Mouse (Mus musculus) liver, embryonic 11.5 days (tissue): ENCODE results near the gene C1qtnf2. TPM values are rescaled to one million over a fixed set of nuclear protein-coding genes. Genes with fewer than 3 reads are reported as not detected.

Source experiments
- ATAC-seq: fragments of 200-750 bp; cut with Nextera tagmentation; replicated peaks from 2 replicates; pipeline ENCODE4 v1.8.0; 2017; ENCODE audit warnings: moderate number of reproducible peaks, mild to moderate bottlenecking, moderate TSS enrichment, moderate library complexity; ENCODE audit not compliant: low FRiP score
- DNase-seq: peaks from one replicate; pipeline ENCODE4 v3.0.0-alpha.2; 2017; ENCODE audit warnings: low spot score
- H3K27ac ChIP-seq: fragments of 300-500 bp; sonication (generic); 2 replicates; pipeline ENCODE4 v1.5.1; 2014; ENCODE audit warnings: mild to moderate bottlenecking, low read depth, low read length, control low read depth
- H3K27me3 ChIP-seq: fragments of 300-500 bp; sonication (generic); replicated peaks from 2 replicates; pipeline ENCODE4 v1.6.1; 2014; ENCODE audit warnings: low read length, mixed read lengths; ENCODE audit not compliant: control insufficient read depth, insufficient read depth
- H3K36me3 ChIP-seq: fragments of 300-500 bp; sonication (generic); 2 replicates; pipeline ENCODE4 v1.6.1; 2014; ENCODE audit warnings: mild to moderate bottlenecking, low read length, moderate library complexity, mixed read lengths; ENCODE audit not compliant: control insufficient read depth, insufficient read depth
- H3K4me1 ChIP-seq: fragments of 300-500 bp; sonication (generic); replicated peaks from 2 replicates; pipeline ENCODE4 v1.6.1; 2014; ENCODE audit warnings: low read length, mixed read lengths; ENCODE audit not compliant: control insufficient read depth, insufficient read depth
- H3K4me2 ChIP-seq: fragments of 300-500 bp; sonication (generic); 2 replicates; pipeline ENCODE4 v1.6.1; 2014; ENCODE audit warnings: mild to moderate bottlenecking, control low read depth, moderate library complexity
- H3K4me3 ChIP-seq: fragments of 300-500 bp; sonication (generic); 2 replicates; pipeline ENCODE4 v1.5.1; 2014; ENCODE audit warnings: low read depth, low read length, control low read depth
- H3K9ac ChIP-seq: fragments of 300-500 bp; sonication (generic); 2 replicates; pipeline ENCODE4 v1.6.1; 2014; ENCODE audit warnings: low read depth, low read length, control low read depth
- H3K9me3 ChIP-seq: fragments of 300-500 bp; sonication (generic); 2 replicates; pipeline ENCODE4 v1.6.1; 2016; ENCODE audit warnings: low read length, inconsistent platforms, mixed read lengths; ENCODE audit not compliant: control insufficient read depth
- WGBS: fragments of 180-500 bp; shearing (Covaris S2); extraction: QIAGEN DNeasy Blood & Tissue Kit; methylation state at CpG from one replicate; pipeline ENCODE4 v1.1.7; 2014; 5-methylcytosine and 5-hydroxymethylcytosine counted together
- polyA plus RNA-seq: library from polyadenylated mRNA; unstranded; fragments of >200 nt; fragmentation: Nextera tagmentation; extraction: Ambion mirVana; gene quantifications from 2 replicates; pipeline ENCODE4 v1.2.1, GENCODE M21; 2014

The C1qtnf2 gene
- polyA plus RNA-seq, 1 experiment from 2014 or later, result 0.82 TPM

GRCm38 (mm10) chr11:43492663-43493062 lies 18.6 kb downstream of the C1qtnf2 start:
- Histone ChIP-seq H3K36me3 (no peaks in the 10 kb centered on the region), H3K4me3 (no peak overlapping the region), H3K9me3 (no peaks in the 10 kb centered on the region), H3K27ac (no peak overlapping the region), H3K4me1 (no peaks in the 10 kb centered on the region), H3K4me2 (no peak overlapping the region), H3K9ac (no peak overlapping the region), H3K27me3 (no peaks in the 10 kb centered on the region)
- WGBS, result 31% methylated on average over 7 of the region's 7 CpGs
- ATAC-seq, result peak; percentile 30; the same call in 1 of the 2 replicates
- peak; percentile 66 for DNase-seq

GRCm38 (mm10) chr11:43493815-43494409 lies 19.8 kb downstream of the C1qtnf2 start:
- Histone ChIP-seq H3K36me3 (no peaks in the 10 kb centered on the region), H3K27me3 (no peaks in the 10 kb centered on the region), H3K4me3 (no peak overlapping the region), H3K27ac (no peak overlapping the region), H3K4me2 (no peak overlapping the region), H3K4me1 (no peaks in the 10 kb centered on the region), H3K9me3 (peaks cover 3% of the 10 kb centered on the region; the same call in 1 of the 2 replicates), H3K9ac (no peak overlapping the region)
- DNase-seq (peak; percentile 72), ATAC-seq (peak; percentile 42; the same call in 1 of the 2 replicates)
- 20% methylated on average over 6 of the region's 6 CpGs for WGBS

- ATAC-seq (no peak; the same call in 1 of the 2 replicates), DNase-seq (no peak)
Observed at GRCm38 (mm10) chr11:43495037-43495436, 21.0 kb downstream of the C1qtnf2 start.

GRCm38 (mm10) chr11:43495532-43495931 lies 21.5 kb downstream of the C1qtnf2 start:
- Histone ChIP-seq H3K27me3 (no peaks in the 10 kb centered on the region), H3K27ac (no peak overlapping the region), H3K4me2 (no peak overlapping the region), H3K4me3 (no peak overlapping the region), H3K4me1 (no peaks in the 10 kb centered on the region), H3K36me3 (no peaks in the 10 kb centered on the region), H3K9me3 (peaks cover 3% of the 10 kb centered on the region; the same call in 1 of the 2 replicates), H3K9ac (no peak overlapping the region)
- 59% methylated on average over 3 of the region's 3 CpGs for whole genome bisulfite sequencing
- DNase-seq, result no peak
- no peak for ATAC-seq

More at GRCm38 (mm10) chr11:43495037-43495436, 21.0 kb downstream of the C1qtnf2 start:
- WGBS, result 53% methylated on average over 8 of the region's 8 CpGs
- Histone ChIP-seq H3K27me3 (no peaks in the 10 kb centered on the region), H3K4me2 (no peak overlapping the region), H3K36me3 (no peaks in the 10 kb centered on the region), H3K9ac (no peak overlapping the region), H3K4me3 (no peak overlapping the region), H3K4me1 (no peaks in the 10 kb centered on the region), H3K27ac (no peak overlapping the region), H3K9me3 (peaks cover 3% of the 10 kb centered on the region; the same call in 1 of the 2 replicates)

- ATAC-seq, result no peak
- no peaks in the 10 kb centered on the region for H3K36me3 ChIP-seq
- WGBS, result 83% methylated on average over 6 of the region's 6 CpGs
- peaks cover 3% of the 10 kb centered on the region; the same call in 1 of the 2 replicates for H3K9me3 ChIP-seq
- H3K27ac ChIP-seq, result no peak overlapping the region
- H3K27me3 ChIP-seq, result no peaks in the 10 kb centered on the region
- no peak overlapping the region for H3K4me3 ChIP-seq
- no peaks in the 10 kb centered on the region for H3K4me1 ChIP-seq
- no peak overlapping the region for H3K4me2 ChIP-seq
- H3K9ac ChIP-seq, result no peak overlapping the region
- DNase-seq, result no peak
Observed at GRCm38 (mm10) chr11:43501256-43501655, 27.2 kb downstream of the C1qtnf2 start.

- ATAC-seq, result no peak
- no peaks in the 10 kb centered on the region for H3K36me3 ChIP-seq
Observed at GRCm38 (mm10) chr11:43505188-43505587, 31.1 kb downstream of the C1qtnf2 start.

GRCm38 (mm10) chr11:43507976-43508375 lies 33.9 kb downstream of the C1qtnf2 start:
- H3K27ac ChIP-seq, result no peak overlapping the region
- ATAC-seq (no peak), DNase-seq (no peak)
- H3K27me3 ChIP-seq, result no peaks in the 10 kb centered on the region
- WGBS, result 80% methylated on average over 6 of the region's 6 CpGs
- H3K4me2 ChIP-seq, result no peak overlapping the region
- no peaks in the 10 kb centered on the region for H3K4me1 ChIP-seq
- H3K9ac ChIP-seq, result no peak overlapping the region
- no peaks in the 10 kb centered on the region for H3K9me3 ChIP-seq
- no peak overlapping the region for H3K4me3 ChIP-seq
- H3K36me3 ChIP-seq, result no peaks in the 10 kb centered on the region

More at GRCm38 (mm10) chr11:43505188-43505587, 31.1 kb downstream of the C1qtnf2 start:
- Histone ChIP-seq H3K9me3 (no peaks in the 10 kb centered on the region), H3K4me2 (no peak overlapping the region), H3K9ac (no peak overlapping the region), H3K27ac (no peak overlapping the region), H3K4me1 (no peaks in the 10 kb centered on the region), H3K27me3 (no peaks in the 10 kb centered on the region), H3K4me3 (no peak overlapping the region)
- DNase-seq, result no peak
- 87% methylated on average over 7 of the region's 7 CpGs for WGBS

- WGBS, result 87% methylated on average over 5 of the region's 5 CpGs
Observed at GRCm38 (mm10) chr11:43509878-43510277, 35.8 kb downstream of the C1qtnf2 start.

GRCm38 (mm10) chr11:43512661-43513190 lies 38.6 kb downstream of the C1qtnf2 start:
- Histone ChIP-seq H3K27ac (no peak overlapping the region), H3K36me3 (no peaks in the 10 kb centered on the region), H3K9ac (no peak overlapping the region), H3K27me3 (no peaks in the 10 kb centered on the region), H3K4me2 (no peak overlapping the region), H3K9me3 (no peaks in the 10 kb centered on the region), H3K4me3 (no peak overlapping the region), H3K4me1 (no peaks in the 10 kb centered on the region)
- DNase-seq, result no peak
- 66% methylated on average over 2 of the region's 2 CpGs for WGBS
- ATAC-seq, result no peak

More at GRCm38 (mm10) chr11:43509878-43510277, 35.8 kb downstream of the C1qtnf2 start:
- ATAC-seq (no peak), DNase-seq (no peak)
- no peaks in the 10 kb centered on the region for H3K27me3 ChIP-seq
- no peak overlapping the region for H3K4me3 ChIP-seq
- H3K36me3 ChIP-seq, result no peaks in the 10 kb centered on the region
- no peak overlapping the region for H3K27ac ChIP-seq
- H3K4me1 ChIP-seq, result no peaks in the 10 kb centered on the region
- H3K9me3 ChIP-seq, result no peaks in the 10 kb centered on the region
- no peak overlapping the region for H3K9ac ChIP-seq
- no peak overlapping the region for H3K4me2 ChIP-seq
